8 mouse cellular contexts compared by ENCODE assay signal in genomic region chr3:122619931-122620284, GRCm38 (mm10). TPM values are rescaled to one million over a fixed set of nuclear protein-coding genes. Genes with fewer than 3 reads are reported as not detected.
A peak's percentile ranks its signal among the peaks of the same experiment; 100 is the strongest.
DNase-seq lines count a peak whose midpoint lies in the region; ATAC-seq and TF ChIP-seq lines count a peak whose summit lies in the region.

No protein-coding gene starts in this region.

- no peaks in the 10 kb centered on the region for H3K9me3 ChIP-seq in heart, postnatal 0 days (replicated peaks; ENCODE audit: control insufficient read depth, low read length)
- H3K9me3 ChIP-seq in liver, embryonic 16.5 days (replicated peaks; ENCODE audit: control insufficient read depth, low read length): no peaks in the 10 kb centered on the region

- no peaks in the 10 kb centered on the region for H3K36me3 ChIP-seq in heart, postnatal 0 days (replicated peaks; ENCODE audit: control insufficient read depth, insufficient read depth, low read length)
- no peaks in the 10 kb centered on the region for H3K36me3 ChIP-seq in liver, embryonic 16.5 days (ENCODE audit: control insufficient read depth, insufficient read depth)

- ATAC-seq in heart, postnatal 0 days (ENCODE audit: insufficient read depth, low read depth): peak; percentile 54
- ATAC-seq in liver, embryonic 16.5 days (ENCODE audit: low read depth): peak; percentile 28
- ATAC-seq in activated CD4-positive, CD25-positive, alpha-beta regulatory T cell, adult 4 months: no peak

- DNase-seq in left cerebral cortex, adult 2 months (ENCODE audit: extremely low spot score in 1 of 2, low spot score in 2 of 2): no peak
- DNase-seq in left cerebral cortex, adult 11 months (ENCODE audit: low spot score): no peak
- no peak for DNase-seq in heart, postnatal 0 days (ENCODE audit: low spot score)
- no peak for DNase-seq in gastrocnemius, postnatal 14 days
- DNase-seq in cerebellum, postnatal 10 days: no peak

- peak overlapping the region; percentile 98 for H3K4me2 ChIP-seq in heart, postnatal 0 days (ENCODE audit: low read depth, low read length)
- peak overlapping the region; percentile 61 for H3K4me2 ChIP-seq in liver, embryonic 16.5 days (ENCODE audit: low read depth, low read length)

- peak overlapping the region; percentile 96 for H3K9ac ChIP-seq in heart, postnatal 0 days (replicated peaks; ENCODE audit: low read depth, low read length)
- H3K9ac ChIP-seq in liver, embryonic 16.5 days (ENCODE audit: low read depth, low read length): peak overlapping the region; percentile 60

- H3K27me3 ChIP-seq in heart, postnatal 0 days (ENCODE audit: control insufficient read depth, insufficient read depth, low read length): no peaks in the 10 kb centered on the region
- peaks cover 35% of the 10 kb centered on the region for H3K27me3 ChIP-seq in liver, embryonic 16.5 days (ENCODE audit: control insufficient read depth, insufficient read depth, low read depth, low read length)

- TF ChIP-seq CTCF in left cerebral cortex, adult 2 months (IDR thresholded peaks at IDR 0.05): no peak
- TF ChIP-seq CTCF in bone marrow, adult 2 months (IDR thresholded peaks at IDR 0.05; ENCODE audit: control insufficient read depth, insufficient read depth, low read length): no peak
- TF ChIP-seq CTCF in heart, postnatal 0 days (IDR thresholded peaks at IDR 0.05; ENCODE audit: low read depth): no peak

- H3K4me3 ChIP-seq in left cerebral cortex, adult 2 months: peak overlapping the region; percentile 87
- peak overlapping the region; percentile 63 for H3K4me3 ChIP-seq in bone marrow, adult 2 months (replicated peaks; ENCODE audit: control insufficient read depth, low read depth, low read length)
- peak overlapping the region; percentile 95 for H3K4me3 ChIP-seq in heart, postnatal 0 days (ENCODE audit: low read depth, low read length)
- peak overlapping the region; percentile 67 for H3K4me3 ChIP-seq in liver, embryonic 16.5 days (ENCODE audit: low read depth, low read length)

- WGBS in bone marrow, adult 2 months: 1% methylated on average over 20 of the region's 20 CpGs
- WGBS in heart, postnatal 0 days: 0% methylated on average over 20 of the region's 20 CpGs
- 0% methylated on average over 20 of the region's 20 CpGs for WGBS in liver, embryonic 16.5 days (ENCODE audit: insufficient replicate concordance)

- H3K27ac ChIP-seq in left cerebral cortex, adult 2 months: peak overlapping the region; percentile 93
- H3K27ac ChIP-seq in bone marrow, adult 2 months (ENCODE audit: control insufficient read depth, insufficient read depth, low read depth, low read length, poor library complexity): no peak overlapping the region; the same call in 1 of the 2 replicates
- peak overlapping the region; percentile 97 for H3K27ac ChIP-seq in heart, postnatal 0 days (ENCODE audit: low read depth)
- H3K27ac ChIP-seq in liver, embryonic 16.5 days (ENCODE audit: low read length): peak overlapping the region; percentile 80

- no peak for TF ChIP-seq EP300 in heart, postnatal 0 days (IDR thresholded peaks at IDR 0.05; ENCODE audit: low read depth)

- intact Hi-C loops in left cerebral cortex, adult 2 months (cut with DNase I): loop anchor here (1.0 to 5.0 kb wide), 4 partner anchors 53 to 327 kb away; no protein-coding TSS in a partner anchor
- intact Hi-C loops in gastrocnemius, postnatal 14 days (cut with DNase I; ENCODE audit: low total_unique reads): loop anchor here (10.0 kb wide), 1 partner anchor 105 kb away; no protein-coding TSS in a partner anchor

- H3K4me1 ChIP-seq in bone marrow, adult 2 months (ENCODE audit: control insufficient read depth, insufficient read depth, low read length): no peaks in the 10 kb centered on the region; the same call in 1 of the 2 replicates
- H3K4me1 ChIP-seq in heart, postnatal 0 days (ENCODE audit: control insufficient read depth, insufficient read depth): 0 out of 2 replicates have a peak, but pooled peaks cover 12% of the 10 kb centered on the region
- H3K4me1 ChIP-seq in liver, embryonic 16.5 days (ENCODE audit: control insufficient read depth, low read depth, low read length): no peaks in the 10 kb centered on the region; the same call in 1 of the 2 replicates

- no peak for TF ChIP-seq POLR2A in bone marrow, adult 2 months (IDR thresholded peaks at IDR 0.05; ENCODE audit: borderline replicate concordance, control insufficient read depth, low read depth, low read length)

RNA-seq across cellular contexts. Expression of gene Fnbp1l, which starts 0.4 kb away (rescaled TPM):
- total RNA-seq in left cerebral cortex, adult 2 months (2021): 100 to 1,000 TPM; 108 TPM
- 2.4 and 6.2 TPM in 2 replicates for polyA plus RNA-seq in bone marrow, adult 2 months (2011; ENCODE audit: insufficient read depth, insufficient read length, low replicate concordance, missing spikeins)
- 11.2 and 11.9 TPM in 2 replicates for total RNA-seq in heart, postnatal 0 days (2014; rRNA removed; ENCODE audit: low replicate concordance)
- 16.8 and 18.0 TPM in 2 replicates for polyA plus RNA-seq in heart, postnatal 0 days (2015; fragmentation: Nextera tagmentation; extraction: Ambion mirVana)
- polyA plus RNA-seq in liver, embryonic 16.5 days (2015; fragmentation: Nextera tagmentation; extraction: Ambion mirVana): 4.1 and 4.6 TPM in 2 replicates
- polyA plus RNA-seq in activated CD4-positive, CD25-positive, alpha-beta regulatory T cell, adult 4 months (2017; shearing (Covaris generic)): under 1 TPM in 1 of 2 experiments, not detected in 1; 0.08 TPM
- total RNA-seq in gastrocnemius, postnatal 14 days (2021): 10 to 100 TPM; 11.3 to 11.8 TPM
